Mouse (Mus musculus): ENCODE results near the gene Mex3a. TPM values are rescaled to one million over a fixed set of nuclear protein-coding genes. Genes with fewer than 3 reads are reported as not detected.

The Mex3a gene
- polyA plus RNA-seq, 1 experiment from 2014 or later = 0.10 TPM

DNA sequence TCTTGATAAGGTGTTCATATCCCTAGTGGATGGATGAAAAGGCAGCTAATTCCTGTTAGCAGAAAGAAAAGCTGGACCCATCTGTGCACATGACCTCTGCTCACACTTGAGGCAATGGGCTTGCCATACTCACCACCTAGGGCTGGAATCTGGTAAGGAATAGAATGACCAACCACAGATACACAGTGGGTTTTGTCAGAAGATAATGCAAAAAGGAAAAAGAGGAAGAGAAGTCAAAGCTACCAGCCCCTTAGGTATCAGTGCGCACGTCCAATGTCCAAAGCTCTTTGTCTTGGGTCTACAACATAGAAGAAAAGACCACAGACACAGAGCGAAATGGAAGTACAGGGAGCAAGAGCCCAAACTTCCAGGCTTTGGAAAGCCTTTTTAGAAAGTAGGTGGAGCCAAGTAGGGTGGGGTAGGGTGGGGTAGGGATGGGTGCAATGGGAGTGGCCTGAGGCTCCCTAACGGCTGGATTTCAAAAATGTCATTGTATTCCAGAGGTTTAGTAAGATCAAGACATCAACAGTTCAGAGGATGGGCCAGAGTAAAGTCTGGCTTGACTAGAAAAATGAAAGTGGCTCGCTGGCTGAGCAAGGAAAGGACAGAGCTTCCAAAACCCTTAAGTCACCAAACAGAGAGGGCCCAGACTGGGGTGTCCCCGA, 30.7 kb upstream of the Mex3a start:
- no peaks in the 10 kb centered on the region for H3K36me3 ChIP-seq (ENCODE audit: inconsistent target)
- peaks cover 63% of the 10 kb centered on the region for H3K79me2 ChIP-seq (ENCODE audit: inconsistent target)
- 64% methylated on average over 6 of the region's 6 CpGs for WGBS (ENCODE audit: missing documents)
- peak overlapping the region; percentile 82 for H3K27ac ChIP-seq
- peak overlapping the region; percentile 79 for H3K4me3 ChIP-seq (ENCODE audit: inconsistent target)

DNA sequence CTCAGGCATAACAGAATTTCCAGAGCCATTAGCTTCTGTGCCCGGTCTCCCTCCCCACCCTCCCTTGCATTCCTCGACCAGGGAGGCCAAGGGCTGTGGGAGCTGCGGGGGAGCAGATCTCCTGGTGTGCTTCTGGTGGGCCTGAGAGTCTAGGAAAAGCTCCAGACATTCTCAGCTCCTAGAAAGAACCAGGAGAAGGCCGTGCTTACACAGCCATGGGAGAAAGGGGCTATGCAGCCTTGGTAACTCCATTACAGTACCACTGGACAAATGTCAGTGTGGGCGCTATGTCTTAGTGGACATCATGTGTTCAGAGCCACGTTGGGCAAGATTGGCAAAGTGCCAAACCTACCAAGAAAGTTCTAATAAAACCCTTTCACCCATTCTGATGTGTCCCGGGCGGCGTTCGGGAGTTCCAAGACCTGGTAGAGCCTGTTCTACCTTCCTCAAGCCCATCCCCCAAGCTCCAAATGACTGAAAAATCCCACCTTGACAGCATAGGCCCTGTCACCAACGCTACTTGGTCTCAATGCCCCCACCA, 30.1 kb upstream of the Mex3a start:
- WGBS (ENCODE audit: missing documents) = 79% methylated on average over 10 of the region's 11 CpGs
- Histone ChIP-seq H3K27ac (peak overlapping the region; percentile 82), H3K36me3 (ENCODE audit: inconsistent target) (no peaks in the 10 kb centered on the region), H3K4me3 (ENCODE audit: inconsistent target) (peak overlapping the region; percentile 79), H3K79me2 (ENCODE audit: inconsistent target) (peaks cover 57% of the 10 kb centered on the region)

DNA sequence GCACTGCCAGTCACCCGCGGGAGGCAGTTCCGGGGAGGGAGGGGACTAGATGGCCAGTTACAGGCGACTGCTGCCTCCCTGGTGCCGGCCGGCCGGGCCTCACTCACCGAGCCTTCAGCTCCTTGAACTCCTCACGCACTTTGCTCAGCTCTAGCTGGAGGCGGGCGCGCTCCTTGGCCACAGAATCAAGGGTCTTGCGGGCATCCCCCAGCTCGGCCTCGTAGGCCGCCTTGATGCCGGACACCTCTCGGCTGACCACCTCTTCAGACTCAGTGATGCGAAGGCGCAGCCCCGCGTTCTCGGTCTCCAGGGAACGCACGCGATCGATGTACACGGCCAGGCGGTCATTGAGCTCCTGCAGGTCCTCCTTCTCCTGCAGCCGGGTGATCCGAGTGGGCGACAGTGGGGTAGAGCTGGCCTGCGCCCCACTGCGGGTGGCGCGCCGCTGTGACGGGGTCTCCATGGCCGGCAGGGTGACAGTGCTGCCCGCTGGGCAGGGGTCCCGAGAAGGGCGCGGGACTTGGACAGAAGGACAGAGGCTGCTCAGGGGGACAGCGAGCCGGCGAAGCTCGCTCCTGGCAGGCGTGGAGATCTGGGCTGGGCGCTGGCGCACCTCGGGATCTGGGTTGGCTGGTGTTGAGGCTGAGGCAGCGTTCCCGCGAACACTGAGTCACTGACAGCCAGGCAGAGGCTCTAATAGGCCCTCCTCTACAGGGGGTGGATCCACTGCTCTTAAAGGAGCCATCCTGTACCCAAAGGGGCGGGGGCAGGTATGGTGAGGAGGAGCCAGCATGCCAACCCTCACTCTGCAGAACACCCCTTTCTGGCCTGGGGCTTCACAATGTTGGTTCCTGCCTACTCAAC, 29.3 kb upstream of the Mex3a start:
- no peaks in the 10 kb centered on the region for H3K36me3 ChIP-seq (ENCODE audit: inconsistent target)
- H3K79me2 ChIP-seq (ENCODE audit: inconsistent target) = peaks cover 50% of the 10 kb centered on the region
- peak overlapping the region; percentile 79 for H3K4me3 ChIP-seq (ENCODE audit: inconsistent target)
- 2% methylated on average over 54 of the region's 55 CpGs for WGBS (ENCODE audit: missing documents)
- peak overlapping the region; percentile 82 for H3K27ac ChIP-seq

DNA sequence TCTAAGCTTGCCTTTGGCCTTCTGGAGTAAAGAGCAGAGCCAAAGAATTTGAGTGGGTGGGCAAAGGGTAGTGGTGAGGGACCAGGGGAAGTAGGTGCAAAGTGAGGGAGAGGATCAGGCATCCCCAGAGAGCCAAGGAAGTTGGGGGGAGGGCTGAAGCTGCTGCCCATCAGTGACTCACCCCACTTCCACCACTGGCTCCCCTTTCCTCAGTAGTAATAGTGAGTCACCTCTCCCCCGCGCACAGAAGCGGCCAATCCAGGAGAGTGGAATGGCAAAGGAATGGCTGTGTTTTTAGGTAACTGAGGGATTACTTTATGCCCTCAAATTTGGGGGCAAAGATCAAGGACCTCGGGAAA, 28.7 kb upstream of the Mex3a start:
- no peaks in the 10 kb centered on the region for H3K36me3 ChIP-seq (ENCODE audit: inconsistent target)
- peaks cover 43% of the 10 kb centered on the region for H3K79me2 ChIP-seq (ENCODE audit: inconsistent target)
- peak overlapping the region; percentile 82 for H3K27ac ChIP-seq
- 0% methylated on average over 4 of the region's 4 CpGs for WGBS (ENCODE audit: missing documents)
- no peak overlapping the region; the same call in 1 of the 2 replicates for H3K4me3 ChIP-seq (ENCODE audit: inconsistent target)

DNA sequence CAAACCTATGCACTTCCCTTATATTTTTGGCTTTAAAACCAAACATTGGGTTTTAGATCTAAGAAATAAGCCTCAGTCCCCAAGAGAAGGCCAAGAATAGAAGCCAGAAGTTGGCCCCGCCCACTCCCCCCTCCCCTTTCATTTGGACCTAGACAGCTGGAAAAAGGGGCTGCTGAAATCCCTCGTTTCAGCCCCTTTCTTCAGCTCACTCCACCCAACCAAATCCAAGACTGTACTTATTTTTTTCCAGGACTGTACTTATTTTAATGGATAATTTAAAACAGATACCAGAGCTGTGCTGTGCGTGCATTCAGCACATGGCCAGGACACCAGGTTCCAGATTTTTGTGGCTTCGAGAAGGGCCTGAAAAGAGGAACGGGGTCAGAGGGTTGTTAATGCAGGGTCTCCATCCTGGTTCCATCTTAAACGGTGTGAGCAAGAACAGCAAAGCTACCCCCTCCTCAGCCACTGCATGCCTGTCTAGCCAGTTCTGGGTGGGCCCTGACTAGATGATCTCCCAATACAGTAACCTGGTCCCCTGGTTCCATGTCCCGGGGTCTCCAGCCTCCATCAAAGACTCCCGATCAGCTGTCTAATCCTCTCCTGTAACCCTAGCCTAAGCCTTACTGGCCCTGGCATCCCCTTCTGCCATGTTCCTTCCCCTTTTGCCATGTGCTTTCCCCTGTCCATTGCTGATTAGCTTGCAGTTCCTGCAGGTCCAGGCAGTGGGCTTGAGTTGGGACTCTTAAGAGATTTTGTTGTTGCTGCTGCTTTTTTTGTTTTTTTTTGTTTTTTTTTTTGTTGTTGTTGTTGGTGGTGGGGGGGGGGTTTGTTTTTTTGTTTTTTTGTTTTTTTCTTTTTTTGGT, 28.1 kb upstream of the Mex3a start:
- Histone ChIP-seq H3K79me2 (ENCODE audit: inconsistent target) (peaks cover 37% of the 10 kb centered on the region), H3K27ac (peak overlapping the region; percentile 82), H3K4me3 (ENCODE audit: inconsistent target) (no peak overlapping the region), H3K36me3 (ENCODE audit: inconsistent target) (no peaks in the 10 kb centered on the region)
- 32% methylated on average over 7 of the region's 8 CpGs for WGBS (ENCODE audit: missing documents)

DNA sequence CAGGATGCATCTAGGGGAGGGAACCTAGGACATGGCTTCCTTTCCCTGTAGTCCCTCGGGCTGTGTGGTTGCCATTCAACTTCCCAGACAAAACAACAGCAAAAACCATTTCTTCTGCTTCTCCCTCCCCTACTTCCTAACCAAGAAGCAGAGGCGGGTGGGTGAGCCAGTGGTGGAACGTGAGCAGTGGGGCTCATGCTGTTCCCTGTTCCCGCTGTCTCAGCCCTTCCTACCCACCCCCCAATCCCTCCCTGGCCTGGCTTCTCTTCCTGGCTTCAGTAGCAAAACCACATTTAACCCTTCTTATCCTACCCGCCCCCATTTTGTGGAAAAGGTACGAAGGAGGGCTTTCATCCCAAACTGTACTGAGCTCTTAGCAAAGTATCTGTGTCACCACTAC, 27.1 kb upstream of the Mex3a start:
- H3K79me2 ChIP-seq (ENCODE audit: inconsistent target) = peaks cover 27% of the 10 kb centered on the region
- no peak overlapping the region for H3K4me3 ChIP-seq (ENCODE audit: inconsistent target)
- WGBS (ENCODE audit: missing documents) = 91% methylated on average over 6 of the region's 6 CpGs
- no peaks in the 10 kb centered on the region for H3K36me3 ChIP-seq (ENCODE audit: inconsistent target)
- no peak overlapping the region for H3K27ac ChIP-seq

DNA sequence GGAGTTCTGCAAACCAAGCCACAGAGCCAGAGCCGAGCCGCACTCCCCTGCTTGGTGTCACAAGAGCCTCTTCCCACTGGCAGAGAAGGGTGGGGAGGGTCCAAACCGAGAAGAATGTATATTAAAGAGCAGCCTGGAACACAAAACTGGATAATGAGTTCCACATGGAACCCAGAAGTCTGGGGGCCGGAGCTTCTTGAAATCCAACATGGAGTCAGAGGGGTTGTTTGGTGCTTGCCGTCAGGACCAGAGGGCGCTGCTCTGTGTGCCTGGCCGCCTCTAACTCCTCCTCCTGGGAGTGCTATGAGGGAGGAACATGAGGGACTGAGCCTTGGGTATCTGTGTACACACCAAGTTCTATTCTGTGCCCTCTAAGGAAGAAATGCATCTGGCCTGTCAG, 26.4 kb upstream of the Mex3a start:
- Histone ChIP-seq H3K79me2 (ENCODE audit: inconsistent target) (peaks cover 21% of the 10 kb centered on the region), H3K4me3 (ENCODE audit: inconsistent target) (no peak overlapping the region), H3K36me3 (ENCODE audit: inconsistent target) (no peaks in the 10 kb centered on the region), H3K27ac (no peak overlapping the region)
- WGBS (ENCODE audit: missing documents) = 81% methylated on average over 7 of the region's 7 CpGs

DNA sequence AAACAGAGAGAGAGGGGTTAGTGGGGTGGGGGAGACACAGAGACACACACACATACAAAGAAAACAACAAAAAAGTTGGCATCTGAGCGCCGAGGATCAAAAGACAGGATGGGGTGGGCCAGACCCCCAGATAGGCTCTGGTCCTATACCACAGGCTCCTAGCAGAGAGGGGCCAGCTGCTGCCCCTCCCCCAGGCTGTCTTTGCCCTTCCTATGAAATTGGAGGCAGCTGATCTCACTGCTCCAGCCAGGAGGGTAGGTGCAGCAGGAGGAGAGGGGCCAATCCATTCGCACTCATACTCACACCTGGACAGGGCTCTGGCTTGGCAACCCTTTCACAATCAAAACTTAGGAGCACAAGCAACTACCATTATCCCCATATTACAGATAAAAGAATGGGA, 22.9 kb upstream of the Mex3a start:
- Histone ChIP-seq H3K27ac (peak overlapping the region; percentile 72), H3K4me3 (ENCODE audit: inconsistent target) (peak overlapping the region; percentile 40), H3K36me3 (ENCODE audit: inconsistent target) (no peaks in the 10 kb centered on the region), H3K79me2 (ENCODE audit: inconsistent target) (no peaks in the 10 kb centered on the region; the same call in 1 of the 2 replicates)
- WGBS (ENCODE audit: missing documents) = 72% methylated on average over 3 of the region's 3 CpGs

DNA sequence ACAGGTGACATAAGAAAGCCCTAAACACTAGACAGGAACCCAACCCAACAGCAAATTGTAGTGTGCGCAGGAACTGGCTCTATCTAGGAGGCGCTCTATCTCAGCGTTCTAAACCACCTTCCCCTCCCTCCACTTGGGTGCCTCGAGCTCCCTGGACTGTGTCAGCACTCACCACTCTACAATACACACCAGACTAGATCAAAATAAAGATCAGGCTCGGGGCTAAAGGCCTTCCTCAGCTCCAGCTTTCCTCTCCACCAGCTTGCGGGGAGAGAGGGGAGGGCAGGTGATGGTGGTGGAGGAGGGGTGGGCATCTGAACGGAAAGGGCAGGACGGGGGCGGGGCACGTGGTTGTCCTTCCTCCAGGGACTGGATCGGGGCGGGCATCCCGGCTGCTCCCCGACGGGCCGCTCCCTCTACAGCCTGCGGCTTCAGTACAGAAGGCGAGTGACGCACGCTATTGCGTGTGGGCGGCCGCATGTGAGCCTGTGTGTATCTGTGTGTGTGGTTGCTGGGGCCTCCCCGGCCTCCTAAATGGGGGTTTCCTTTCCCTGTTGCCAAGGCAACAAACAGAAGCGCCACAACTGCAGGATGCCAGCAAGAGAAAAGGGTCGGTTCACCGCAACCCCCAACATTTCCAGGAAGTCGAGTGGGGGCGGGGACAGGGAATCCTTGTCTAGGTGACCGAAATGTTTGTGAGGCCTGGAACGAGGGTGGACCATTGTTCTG, 22.3 kb upstream of the Mex3a start, which contains the start of gene Lmna:
Gene Lmna (minus strand): TSS at position 265 of the 729 bp plus-strand sequence.
- Histone ChIP-seq H3K4me3 (ENCODE audit: inconsistent target) (peak within 1 kb of the TSS; percentile 40), H3K27ac (peak within 1 kb of the TSS; percentile 72), H3K36me3 (ENCODE audit: inconsistent target) (no peaks in the 10 kb centered on the region), H3K79me2 (ENCODE audit: inconsistent target) (no peaks in the 10 kb centered on the region; the same call in 1 of the 2 replicates)
- WGBS (ENCODE audit: missing documents) = 1% methylated on average over 29 of the region's 31 CpGs

DNA sequence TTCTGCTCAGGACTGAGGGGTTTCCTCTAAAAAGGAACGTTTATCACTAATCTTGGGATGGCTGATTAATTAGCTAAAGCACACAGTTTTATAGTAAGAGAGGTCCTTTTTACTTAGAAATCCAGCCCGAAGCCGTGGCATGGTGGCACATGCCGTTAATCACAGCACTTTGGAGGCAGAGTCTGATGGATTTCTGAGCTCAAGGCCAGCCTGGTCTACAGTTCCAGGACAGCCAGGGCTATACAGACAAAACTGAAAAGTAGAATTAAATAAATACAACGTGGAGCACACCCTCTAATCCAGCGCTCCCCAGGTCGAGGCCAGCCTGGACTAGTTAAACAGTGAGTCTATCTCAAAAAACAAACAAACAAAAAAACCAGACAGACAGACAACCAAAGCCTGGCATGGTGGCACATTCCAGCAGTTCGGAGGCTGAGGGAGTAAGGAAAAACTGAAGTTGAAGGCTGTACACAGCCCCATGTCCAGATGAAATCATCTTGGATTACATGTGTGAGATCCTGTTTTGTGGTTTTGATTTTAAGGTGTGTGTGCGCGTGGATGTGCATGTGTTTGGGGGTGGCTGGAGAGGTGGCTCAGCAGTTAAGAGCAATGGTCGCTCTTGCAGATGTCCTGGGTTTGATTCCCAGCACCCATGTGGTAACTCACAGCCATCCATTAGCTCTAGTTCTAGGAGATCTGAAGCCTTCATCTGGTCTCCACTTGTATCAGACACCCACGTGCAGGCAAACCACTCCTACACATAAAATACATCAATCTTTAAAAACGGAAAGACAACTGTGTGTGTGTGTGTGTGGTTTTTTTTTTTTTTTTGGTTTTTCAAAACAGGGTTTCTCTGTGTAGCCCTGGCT, 21.5 kb upstream of the Mex3a start:
- H3K4me3 ChIP-seq (ENCODE audit: inconsistent target) = no peak overlapping the region; the same call in 1 of the 2 replicates
- H3K27ac ChIP-seq = peak overlapping the region; percentile 46
- no peaks in the 10 kb centered on the region for H3K36me3 ChIP-seq (ENCODE audit: inconsistent target)
- no peaks in the 10 kb centered on the region; the same call in 1 of the 2 replicates for H3K79me2 ChIP-seq (ENCODE audit: inconsistent target)
- WGBS (ENCODE audit: missing documents) = 53% methylated on average over 11 of the region's 13 CpGs

DNA sequence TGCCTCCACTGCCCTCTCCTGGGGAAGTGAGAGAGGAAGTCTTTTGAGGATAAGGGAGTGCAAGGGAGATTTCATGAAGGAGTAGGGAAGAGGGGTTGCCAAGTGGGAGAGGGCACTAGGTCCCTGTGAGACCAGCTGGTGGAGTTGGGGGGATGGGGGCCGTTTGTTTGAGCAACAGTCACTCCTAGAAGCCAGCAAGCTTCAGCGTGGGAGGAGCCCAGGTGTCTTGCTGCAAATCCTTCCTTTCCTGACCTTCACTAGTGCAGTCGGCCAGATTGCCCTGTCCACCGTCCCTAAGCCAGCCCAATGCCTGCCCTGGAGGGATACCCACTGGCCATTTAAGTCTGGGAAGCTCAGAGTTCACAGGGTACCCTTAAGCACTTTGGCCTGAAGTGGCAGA, 20.6 kb upstream of the Mex3a start:
- Histone ChIP-seq H3K27ac (0 out of 2 replicates have a peak overlapping the region, but pooled peaks have one; percentile 56), H3K36me3 (ENCODE audit: inconsistent target) (no peaks in the 10 kb centered on the region), H3K79me2 (ENCODE audit: inconsistent target) (no peaks in the 10 kb centered on the region; the same call in 1 of the 2 replicates), H3K4me3 (ENCODE audit: inconsistent target) (no peak overlapping the region)
- WGBS (ENCODE audit: missing documents) = 58% methylated on average over 4 of the region's 4 CpGs

DNA sequence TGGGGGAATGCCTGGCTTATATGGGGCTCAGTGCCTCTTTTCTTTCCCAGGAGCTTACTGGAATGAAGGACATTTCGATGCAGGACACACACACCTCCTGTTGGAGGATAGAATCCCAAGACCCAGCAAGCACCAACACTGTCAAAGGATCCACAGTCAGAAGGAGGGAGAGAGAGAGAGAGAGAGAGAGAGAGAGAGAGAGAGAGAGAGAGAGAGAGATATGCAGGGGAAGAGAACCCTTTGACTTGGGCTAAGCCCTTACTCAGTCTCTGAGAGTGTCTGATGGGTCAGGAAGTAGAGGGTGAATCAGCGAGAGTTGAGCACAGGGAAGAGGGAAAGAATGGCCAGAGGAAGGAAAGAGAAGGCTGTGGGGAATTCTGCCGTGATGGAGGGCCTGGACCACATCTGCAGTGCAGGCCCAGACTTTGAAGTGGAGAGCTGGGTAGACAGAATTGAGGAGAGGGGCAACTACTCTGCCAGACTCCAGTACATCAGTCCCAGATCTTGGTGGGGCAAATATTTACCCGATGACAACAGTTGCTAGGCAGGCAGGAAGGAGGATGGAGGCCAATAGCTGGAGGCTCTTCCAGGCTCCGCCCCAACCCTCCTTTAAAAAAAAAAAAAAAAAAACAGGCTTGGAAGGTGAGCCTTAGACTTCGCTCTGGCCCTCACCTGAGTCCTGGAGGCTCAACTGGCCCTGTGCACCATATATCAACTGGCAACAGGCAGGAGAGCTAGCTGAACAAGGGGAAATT, 19.9 kb upstream of the Mex3a start:
- H3K4me3 ChIP-seq (ENCODE audit: inconsistent target) = no peak overlapping the region
- H3K79me2 ChIP-seq (ENCODE audit: inconsistent target) = no peaks in the 10 kb centered on the region; the same call in 1 of the 2 replicates
- WGBS (ENCODE audit: missing documents) = 63% methylated on average over 6 of the region's 6 CpGs
- H3K27ac ChIP-seq = peak overlapping the region; percentile 56
- H3K36me3 ChIP-seq (ENCODE audit: inconsistent target) = no peaks in the 10 kb centered on the region
